Mouse (Mus musculus): ENCODE measurements at regions not wholly inside any gene's neighbourhood (a gene's known extent, or its start where the extent isn't known, plus 50 kb on each side); places are given as distances from the start of the nearest gene placed in this dataset.

DNA sequence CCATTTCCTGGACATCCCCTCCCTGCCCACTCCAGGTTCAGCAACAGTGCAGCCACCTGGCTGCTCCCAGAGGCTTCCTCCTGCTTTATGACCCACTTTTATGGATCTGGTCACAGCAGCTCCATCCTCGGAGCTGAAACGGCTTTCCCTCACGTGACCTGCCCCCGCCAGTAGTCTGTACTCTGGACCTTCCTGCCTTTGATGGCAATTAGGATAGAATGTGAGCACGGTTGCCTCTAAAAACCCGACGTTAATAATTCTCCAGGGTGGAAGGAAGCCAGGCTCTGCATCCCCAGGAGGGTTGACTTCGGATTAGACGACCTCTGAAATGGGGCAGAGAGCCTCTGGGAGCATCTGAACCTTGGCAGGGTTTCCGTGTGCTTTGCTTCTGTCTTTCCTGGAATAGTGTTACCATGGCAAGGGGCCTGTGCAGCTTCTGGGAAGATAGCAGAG is 214.0 kb downstream of the Gadd45g start:
- Histone ChIP-seq H3K9me3 (replicated peaks) (no peaks in the 10 kb centered on the region), H3K4me1 (no peaks in the 10 kb centered on the region; the same call in 1 of the 2 replicates), H3K4me2 (peak overlapping the region; percentile 15; the same call in 1 of the 2 replicates), H3K27me3 (replicated peaks) (no peaks in the 10 kb centered on the region), H3K36me3 (no peaks in the 10 kb centered on the region), H3K9ac (replicated peaks) (no peak overlapping the region), H3K27ac (replicated peaks) (no peak overlapping the region), H3K4me3 (replicated peaks) (no peak overlapping the region)
- 7% methylated on average over 10 of the region's 10 CpGs for WGBS
- ATAC-seq (ENCODE audit: low FRiP score): no peak

DNA sequence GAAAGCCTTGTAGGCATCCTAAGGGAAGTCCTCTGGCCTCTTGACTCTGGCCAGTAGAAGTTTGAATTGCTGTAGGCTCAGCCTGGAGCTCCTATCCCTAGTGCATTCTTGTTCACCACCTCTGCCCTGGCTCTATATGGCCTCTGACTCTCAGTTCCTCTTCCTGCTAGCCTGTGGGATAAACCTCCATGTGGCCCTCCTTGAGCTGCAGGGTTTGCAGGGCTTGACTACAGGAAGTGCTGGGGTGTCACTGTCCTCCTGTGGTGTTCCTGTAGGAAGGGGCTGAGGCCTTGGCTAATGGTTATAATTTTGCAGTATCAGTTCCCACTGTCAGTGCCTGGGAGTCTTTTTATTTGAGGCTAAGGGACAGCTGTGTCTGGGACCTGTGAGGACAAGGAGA is 215.0 kb downstream of the Gadd45g start:
- Histone ChIP-seq H3K36me3 (no peaks in the 10 kb centered on the region), H3K4me3 (replicated peaks) (no peak overlapping the region), H3K27me3 (replicated peaks) (no peaks in the 10 kb centered on the region), H3K9me3 (replicated peaks) (no peaks in the 10 kb centered on the region), H3K4me2 (no peak overlapping the region), H3K4me1 (no peaks in the 10 kb centered on the region; the same call in 1 of the 2 replicates), H3K27ac (replicated peaks) (no peak overlapping the region), H3K9ac (replicated peaks) (no peak overlapping the region)
- ATAC-seq (ENCODE audit: low FRiP score): no peak

DNA sequence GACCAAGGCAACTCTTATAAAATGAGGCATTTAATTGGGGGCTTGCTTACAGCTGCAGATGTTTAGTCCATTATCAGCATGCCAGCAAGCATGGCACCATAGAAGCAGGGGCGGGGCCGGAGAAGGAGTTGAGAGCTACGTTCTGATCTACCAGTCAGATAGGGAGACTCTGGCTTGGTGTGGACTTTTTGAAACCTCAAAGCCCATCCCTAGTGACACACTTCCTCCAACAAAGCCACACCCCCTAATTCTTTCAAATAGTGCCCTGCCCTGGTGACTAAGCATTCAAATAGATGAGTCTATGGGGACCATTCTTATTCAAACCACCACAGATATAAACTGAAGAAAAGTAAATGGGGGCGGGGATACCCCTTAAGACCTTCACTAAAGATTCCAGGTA is 215.4 kb downstream of the Gadd45g start:
- ATAC-seq (ENCODE audit: low FRiP score): no peak
- Histone ChIP-seq H3K27me3 (replicated peaks) (no peaks in the 10 kb centered on the region), H3K4me3 (replicated peaks) (no peak overlapping the region), H3K9me3 (replicated peaks) (no peaks in the 10 kb centered on the region), H3K4me1 (no peaks in the 10 kb centered on the region; the same call in 1 of the 2 replicates), H3K9ac (replicated peaks) (no peak overlapping the region), H3K4me2 (no peak overlapping the region), H3K36me3 (no peaks in the 10 kb centered on the region), H3K27ac (replicated peaks) (no peak overlapping the region)
- WGBS: 82% methylated on average over 4 of the region's 4 CpGs

GRCm38 (mm10) chr13:52062576-52062975 is 216.1 kb downstream of the Gadd45g start:
- no peaks in the 10 kb centered on the region for H3K9me3 ChIP-seq (replicated peaks)
- H3K36me3 ChIP-seq: no peaks in the 10 kb centered on the region
- no peak for ATAC-seq (ENCODE audit: low FRiP score)
- H3K27ac ChIP-seq (replicated peaks): no peak overlapping the region
- H3K4me1 ChIP-seq: no peaks in the 10 kb centered on the region; the same call in 1 of the 2 replicates
- no peak overlapping the region for H3K9ac ChIP-seq (replicated peaks)
- no peaks in the 10 kb centered on the region for H3K27me3 ChIP-seq (replicated peaks)
- WGBS: 94% methylated on average over 1 of the region's 1 CpGs
- no peak overlapping the region for H3K4me3 ChIP-seq (replicated peaks)
- no peak overlapping the region for H3K4me2 ChIP-seq

DNA sequence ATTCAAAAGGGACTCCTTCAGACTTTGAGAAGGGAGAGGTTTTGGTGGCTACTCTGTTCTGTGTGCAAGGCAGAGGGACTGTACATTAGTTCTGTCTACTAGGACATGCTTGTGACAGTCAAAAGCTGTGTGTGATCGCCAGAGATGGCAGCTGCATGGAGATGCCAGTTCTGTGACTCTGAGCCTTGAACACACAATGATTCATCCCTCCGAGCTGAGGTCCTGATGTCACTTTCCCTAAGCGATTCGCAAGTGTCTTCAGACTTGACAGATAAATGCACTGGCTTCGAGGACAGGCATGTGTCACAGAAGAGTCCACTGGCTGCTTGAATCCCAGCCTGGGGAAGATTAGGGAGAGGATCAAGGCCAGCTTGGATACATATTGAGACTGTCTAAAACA is 218.8 kb downstream of the Gadd45g start:
- no peak overlapping the region for H3K4me2 ChIP-seq
- H3K36me3 ChIP-seq: no peaks in the 10 kb centered on the region
- no peak overlapping the region for H3K27ac ChIP-seq (replicated peaks)
- no peak overlapping the region for H3K9ac ChIP-seq (replicated peaks)
- no peak overlapping the region for H3K4me3 ChIP-seq (replicated peaks)
- 86% methylated on average over 5 of the region's 5 CpGs for WGBS
- ATAC-seq (ENCODE audit: low FRiP score): no peak
- no peaks in the 10 kb centered on the region for H3K27me3 ChIP-seq (replicated peaks)
- H3K9me3 ChIP-seq (replicated peaks): no peaks in the 10 kb centered on the region
- H3K4me1 ChIP-seq: no peaks in the 10 kb centered on the region; the same call in 1 of the 2 replicates

DNA sequence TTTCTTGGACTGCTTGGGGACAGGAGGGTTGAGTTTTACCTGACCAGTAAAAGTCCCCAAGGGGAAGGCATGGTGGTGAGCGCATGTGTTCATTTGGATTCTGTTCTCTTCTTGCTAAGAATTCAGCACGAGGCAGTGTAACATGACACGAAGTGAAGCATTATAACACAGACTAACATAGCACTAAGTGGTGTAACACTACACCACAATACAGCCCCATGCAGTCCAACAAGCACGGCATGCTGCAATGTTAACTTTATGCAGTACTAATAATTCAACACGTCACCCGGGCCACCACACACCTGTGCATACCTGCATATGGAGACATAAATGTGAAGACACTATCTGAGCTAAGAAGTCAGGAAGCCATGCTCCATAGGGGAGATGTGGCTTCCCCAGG is 219.2 kb downstream of the Gadd45g start:
- Histone ChIP-seq H3K9me3 (replicated peaks) (no peaks in the 10 kb centered on the region), H3K27ac (replicated peaks) (no peak overlapping the region), H3K36me3 (no peaks in the 10 kb centered on the region), H3K9ac (replicated peaks) (no peak overlapping the region), H3K27me3 (replicated peaks) (no peaks in the 10 kb centered on the region), H3K4me3 (replicated peaks) (no peak overlapping the region), H3K4me2 (no peak overlapping the region), H3K4me1 (no peaks in the 10 kb centered on the region; the same call in 1 of the 2 replicates)
- WGBS: 87% methylated on average over 6 of the region's 6 CpGs
- ATAC-seq (ENCODE audit: low FRiP score): no peak

- no peak overlapping the region for H3K9ac ChIP-seq (replicated peaks)
- ATAC-seq (ENCODE audit: low FRiP score): no peak
- no peaks in the 10 kb centered on the region for H3K27me3 ChIP-seq (replicated peaks)
- no peaks in the 10 kb centered on the region; the same call in 1 of the 2 replicates for H3K4me1 ChIP-seq
- 61% methylated on average over 4 of the region's 4 CpGs for WGBS
- H3K27ac ChIP-seq (replicated peaks): no peak overlapping the region
- H3K9me3 ChIP-seq (replicated peaks): no peaks in the 10 kb centered on the region
- H3K36me3 ChIP-seq: no peaks in the 10 kb centered on the region
- no peak overlapping the region for H3K4me2 ChIP-seq
- no peak overlapping the region for H3K4me3 ChIP-seq (replicated peaks)
These were observed 220.6 kb downstream of the Gadd45g start for GRCm38 (mm10) chr13:52067048-52067447.

DNA sequence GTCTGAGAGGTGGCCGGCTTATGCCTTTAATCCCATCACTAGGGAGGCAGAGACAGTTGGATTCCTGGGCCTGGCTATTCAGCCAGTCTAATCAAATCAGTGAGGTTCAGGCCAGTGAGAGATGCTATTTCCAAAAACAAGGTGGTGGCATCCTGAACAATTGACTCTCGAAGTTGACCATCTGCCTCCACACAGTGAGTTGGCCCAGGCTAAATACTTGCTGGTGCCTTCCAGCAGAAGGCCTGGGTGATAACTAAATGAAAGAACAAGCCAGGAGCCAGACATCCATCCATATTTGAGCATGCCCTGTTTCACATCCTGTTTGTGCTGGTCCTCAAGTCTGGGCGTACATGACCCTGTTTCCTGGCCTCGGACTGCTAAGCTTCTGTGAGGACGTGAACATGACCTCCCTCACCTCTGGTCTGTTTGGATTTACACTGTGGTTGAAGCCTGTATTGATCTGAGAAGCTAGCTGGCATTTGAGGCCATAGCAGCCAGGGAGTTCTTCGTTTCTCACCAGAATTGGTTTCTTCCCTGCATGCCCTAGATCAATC is 222.5 kb downstream of the Gadd45g start:
- WGBS: 83% methylated on average over 6 of the region's 6 CpGs

GRCm38 (mm10) chr13:52069714-52070113 is 223.2 kb downstream of the Gadd45g start:
- no peaks in the 10 kb centered on the region for H3K9me3 ChIP-seq (replicated peaks)
- H3K27me3 ChIP-seq (replicated peaks): no peaks in the 10 kb centered on the region
- H3K9ac ChIP-seq (replicated peaks): no peak overlapping the region
- no peaks in the 10 kb centered on the region for H3K36me3 ChIP-seq
- H3K27ac ChIP-seq (replicated peaks): no peak overlapping the region
- no peaks in the 10 kb centered on the region; the same call in 1 of the 2 replicates for H3K4me1 ChIP-seq
- no peak overlapping the region for H3K4me2 ChIP-seq
- H3K4me3 ChIP-seq (replicated peaks): no peak overlapping the region
- ATAC-seq (ENCODE audit: low FRiP score): no peak
- WGBS: 70% methylated on average over 3 of the region's 3 CpGs

More for the DNA sequence above, 222.5 kb downstream of the Gadd45g start:
- Histone ChIP-seq H3K4me2 (no peak overlapping the region), H3K27ac (replicated peaks) (no peak overlapping the region), H3K36me3 (no peaks in the 10 kb centered on the region), H3K4me3 (replicated peaks) (no peak overlapping the region), H3K9me3 (replicated peaks) (no peaks in the 10 kb centered on the region), H3K9ac (replicated peaks) (no peak overlapping the region), H3K27me3 (replicated peaks) (no peaks in the 10 kb centered on the region), H3K4me1 (no peaks in the 10 kb centered on the region; the same call in 1 of the 2 replicates)
- no peak for ATAC-seq (ENCODE audit: low FRiP score)

DNA sequence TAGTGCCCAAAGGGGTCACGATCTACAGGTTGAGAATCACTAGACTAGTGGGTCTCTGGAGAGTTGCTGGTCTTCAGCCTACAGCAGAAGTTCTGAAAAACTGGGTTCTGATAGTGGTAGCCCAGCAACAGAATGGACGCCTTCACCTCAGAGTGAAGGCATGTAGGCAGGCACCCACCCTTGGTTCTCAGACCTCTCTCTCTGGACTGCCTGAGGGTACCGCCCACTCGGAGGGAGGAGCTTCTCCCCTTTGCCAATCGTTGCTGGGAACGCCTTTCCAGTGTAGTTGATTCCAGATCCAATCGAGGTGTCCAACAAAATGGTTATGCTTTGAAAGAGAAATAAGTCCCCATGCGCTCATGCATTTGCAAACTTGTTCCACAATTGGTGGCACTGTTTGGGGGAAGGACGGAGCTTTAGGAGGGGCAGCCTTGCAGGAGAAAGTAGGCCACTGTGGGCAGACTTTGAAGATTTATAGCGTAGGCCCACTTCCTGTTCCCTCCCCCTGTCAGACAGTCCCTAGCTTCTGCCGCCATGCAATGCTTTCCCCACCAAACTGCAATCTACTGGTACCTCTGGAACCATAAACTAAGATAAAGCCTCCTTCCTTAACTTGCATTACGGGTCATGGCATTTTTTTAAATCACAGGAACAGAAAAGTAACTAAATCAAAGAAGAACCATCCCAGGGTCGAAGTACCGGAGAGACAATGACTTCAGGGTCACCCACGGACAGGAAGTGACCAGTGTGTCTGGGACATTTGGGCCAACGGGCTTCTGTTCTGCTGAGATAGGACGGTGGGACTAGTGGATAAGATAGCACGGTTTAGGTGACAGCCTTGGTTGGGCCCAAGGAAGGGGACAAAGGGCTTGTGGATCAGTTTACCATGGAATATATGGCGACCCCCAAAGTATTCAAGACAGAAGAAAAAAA is 224.5 kb downstream of the Gadd45g start:
- no peak overlapping the region for H3K27ac ChIP-seq (replicated peaks)
- H3K9ac ChIP-seq (replicated peaks): no peak overlapping the region
- no peaks in the 10 kb centered on the region for H3K9me3 ChIP-seq (replicated peaks)
- H3K4me1 ChIP-seq: no peaks in the 10 kb centered on the region; the same call in 1 of the 2 replicates
- ATAC-seq (ENCODE audit: low FRiP score): no peak
- H3K36me3 ChIP-seq: no peaks in the 10 kb centered on the region
- H3K27me3 ChIP-seq (replicated peaks): no peaks in the 10 kb centered on the region
- H3K4me2 ChIP-seq: no peak overlapping the region
- no peak overlapping the region for H3K4me3 ChIP-seq (replicated peaks)
- 86% methylated on average over 19 of the region's 19 CpGs for WGBS

GRCm38 (mm10) chr13:52077616-52078015 is 231.1 kb downstream of the Gadd45g start:
- Histone ChIP-seq H3K27me3 (replicated peaks) (no peaks in the 10 kb centered on the region), H3K9me3 (replicated peaks) (no peaks in the 10 kb centered on the region), H3K27ac (replicated peaks) (no peak overlapping the region), H3K36me3 (no peaks in the 10 kb centered on the region), H3K9ac (replicated peaks) (no peak overlapping the region), H3K4me1 (0 out of 2 replicates have a peak, but pooled peaks cover 7% of the 10 kb centered on the region), H3K4me2 (no peak overlapping the region), H3K4me3 (replicated peaks) (no peak overlapping the region)
- WGBS: 79% methylated on average over 4 of the region's 4 CpGs
- ATAC-seq (ENCODE audit: low FRiP score): no peak

DNA sequence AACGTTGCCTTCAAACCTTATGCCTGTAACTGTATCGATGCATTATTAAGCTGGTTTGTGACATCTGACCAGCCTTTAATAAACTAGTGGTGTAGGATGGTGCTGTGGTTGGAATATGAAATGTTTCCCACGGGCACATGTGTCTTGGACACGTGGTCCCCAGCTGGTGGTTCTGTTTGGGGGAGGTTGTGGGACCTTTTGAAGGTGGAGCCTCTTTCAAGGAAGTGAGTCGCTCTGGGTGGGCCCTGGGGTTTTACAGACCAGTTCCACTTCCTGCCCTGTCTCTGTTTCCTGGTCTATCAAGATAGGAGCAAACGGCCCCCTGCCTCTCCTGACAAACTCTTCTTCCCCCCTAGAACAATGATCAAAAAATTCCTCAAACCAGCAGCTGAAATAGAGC is 232.1 kb downstream of the Gadd45g start:
- Histone ChIP-seq H3K4me3 (replicated peaks) (no peak overlapping the region), H3K36me3 (no peaks in the 10 kb centered on the region), H3K4me2 (no peak overlapping the region), H3K27me3 (replicated peaks) (no peaks in the 10 kb centered on the region), H3K9ac (replicated peaks) (no peak overlapping the region), H3K27ac (replicated peaks) (no peak overlapping the region), H3K4me1 (0 out of 2 replicates have a peak, but pooled peaks cover 7% of the 10 kb centered on the region), H3K9me3 (replicated peaks) (no peaks in the 10 kb centered on the region)
- 80% methylated on average over 6 of the region's 6 CpGs for WGBS
- ATAC-seq (ENCODE audit: low FRiP score): no peak
